Mouse (Mus musculus): Measurements from ENCODE around the gene Tspan10. TPM values are rescaled to one million over a fixed set of nuclear protein-coding genes. Genes with fewer than 3 reads are reported as not detected.

Tspan10 gene
- total and polyA plus RNA-seq, 3 experiments = 0.29 to 0.65 TPM; not detected in 1

DNA sequence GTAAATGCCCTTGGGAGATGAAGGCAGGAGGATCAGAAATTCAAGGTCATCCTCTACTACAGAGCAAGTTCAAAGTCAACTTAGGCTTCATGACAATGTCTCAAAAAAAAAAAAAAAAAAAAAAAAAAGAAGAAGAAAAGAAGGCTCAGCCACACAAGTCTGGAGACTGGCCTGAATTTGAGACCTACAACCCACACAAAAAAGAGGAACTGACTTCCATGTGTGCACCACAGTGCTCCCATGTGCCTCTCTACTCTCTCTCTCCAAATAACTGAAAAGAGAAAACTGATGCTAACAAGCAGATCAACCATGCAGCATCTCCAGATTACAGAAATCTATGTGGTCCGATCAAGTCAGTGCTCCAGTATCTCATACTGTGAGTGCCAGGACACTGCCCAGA, 37.6 kb upstream of the Tspan10 start (continued):
- TF ChIP-seq RCOR1 (IDR thresholded peaks at IDR 0.05; ENCODE audit: low read depth, low read length) (peak; percentile 65), JUND (IDR thresholded peaks at IDR 0.05; ENCODE audit: low read depth, low read length) (no peak), CHD1 (IDR thresholded peaks at IDR 0.05; ENCODE audit: low read depth, low read length) (no peak), NELFE (IDR thresholded peaks at IDR 0.05; ENCODE audit: low read depth, low read length) (no peak), EP300 (IDR thresholded peaks at IDR 0.05; ENCODE audit: low read depth in 1 of 2, low read length in 2 of 2) (peak; percentile 81), RAD21 (IDR thresholded peaks at IDR 0.05; ENCODE audit: low read depth, low read length) (no peak), GATA1 (IDR thresholded peaks at IDR 0.05; ENCODE audit: low read depth, low read length) (peak; percentile 46; the same call in 1 of the 2 replicates), TAL1 (IDR thresholded peaks at IDR 0.05; ENCODE audit: low read length) (peak; percentile 7; the same call in 1 of the 2 replicates), MAX (IDR thresholded peaks at IDR 0.05; ENCODE audit: low read length) (peak; percentile 96), MYC (IDR thresholded peaks at IDR 0.05; ENCODE audit: low read depth, low read length) (peak; percentile 100), ZKSCAN1 (IDR thresholded peaks at IDR 0.05; ENCODE audit: low read depth, low read length) (peak; percentile 58; the same call in 1 of the 2 replicates), CHD2 (IDR thresholded peaks at IDR 0.05; ENCODE audit: low read length) (no peak), HCFC1 (IDR thresholded peaks at IDR 0.05; ENCODE audit: low read depth, low read length) (peak; percentile 45; the same call in 1 of the 2 replicates), E2F4 (IDR thresholded peaks at IDR 0.05; ENCODE audit: borderline replicate concordance, low read depth, low read length) (no peak), ETS1 (IDR thresholded peaks at IDR 0.05; ENCODE audit: low read depth, low read length) (peak; percentile 78; the same call in 1 of the 2 replicates), POLR2AphosphoS5 (IDR thresholded peaks at IDR 0.05; ENCODE audit: borderline replicate concordance, low read depth, low read length) (no peak), CTCF (IDR thresholded peaks at IDR 0.05 in 2 of 3, conservative IDR thresholded peaks at IDR 0.05 in 1 of 3; ENCODE audit: control insufficient read depth in 1 of 3, insufficient read depth in 1 of 3, low read depth in 2 of 3, low read length in 3 of 3, poor library complexity in 1 of 3, severe bottlenecking in 1 of 3) (no peak), MAZ (IDR thresholded peaks at IDR 0.05; ENCODE audit: low read depth, low read length) (no peak)

DNA sequence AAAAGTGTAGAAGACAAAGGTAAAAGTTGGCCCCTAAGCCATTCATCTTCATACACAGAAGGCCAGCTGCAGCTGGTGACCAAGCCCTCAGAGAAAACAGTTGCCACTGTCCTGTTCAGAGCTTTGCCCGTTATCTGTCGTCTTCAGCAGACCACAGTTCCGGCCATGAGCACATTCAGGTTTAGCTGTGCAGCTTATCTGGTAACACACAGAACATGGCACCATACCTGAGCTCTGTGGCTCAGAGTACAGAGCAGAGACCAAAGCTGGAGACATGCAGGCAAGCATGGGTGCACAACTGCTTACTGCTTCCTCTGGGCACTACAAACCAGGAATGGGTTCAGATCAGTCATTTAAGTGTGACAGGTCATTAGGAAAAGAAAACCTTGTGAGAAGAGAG, 36.6 kb upstream of the Tspan10 start:
- Histone ChIP-seq H3K9me3 (replicated peaks; ENCODE audit: insufficient read depth, low read length) (no peaks in the 10 kb centered on the region), H3K79me2 (ENCODE audit: control insufficient read depth, insufficient read depth, low read length, poor library complexity) (no peaks in the 10 kb centered on the region; the same call in 1 of the 2 replicates), H3K9ac (ENCODE audit: control insufficient read depth, low read depth, low read length, poor library complexity, severe bottlenecking) (no peak overlapping the region), H3K27me3 (ENCODE audit: control insufficient read depth in 1 of 2, insufficient read depth in 2 of 2, low read length in 2 of 2) (no peaks in the 10 kb centered on the region), H3K4me1 (ENCODE audit: control insufficient read depth in 1 of 2, insufficient read depth in 2 of 2, low read length in 2 of 2) (peaks cover 23 to 28% of the 10 kb centered on the region in 2 experiments), H3K4me3 (ENCODE audit: control insufficient read depth in 1 of 2, insufficient read depth in 1 of 2, low read depth in 2 of 2, low read length in 2 of 2) (no peak overlapping the region), H3K27ac (ENCODE audit: control insufficient read depth, low read depth, low read length) (peak overlapping the region; percentile 88), H3K36me3 (ENCODE audit: control insufficient read depth in 1 of 2, insufficient read depth in 2 of 2, low read length in 2 of 2) (peaks cover 31 to 38% of the 10 kb centered on the region in 2 experiments)
- DNase-seq (ENCODE audit: low read depth, low spot score) = peak; percentile 92
- no peak for TF ChIP-seq GABPA (IDR thresholded peaks at IDR 0.05; ENCODE audit: low read depth, low read length)
- no peak for TF ChIP-seq POLR2AphosphoS5 (IDR thresholded peaks at IDR 0.05; ENCODE audit: borderline replicate concordance, low read depth, low read length)
- peak; percentile 76 for TF ChIP-seq MXI1 (IDR thresholded peaks at IDR 0.05; ENCODE audit: low read depth, low read length)
- TF ChIP-seq ZNF384 (IDR thresholded peaks at IDR 0.05; ENCODE audit: low read depth, low read length) = peak; percentile 82
- TF ChIP-seq NELFE (IDR thresholded peaks at IDR 0.05; ENCODE audit: low read depth, low read length) = no peak
- no peak for TF ChIP-seq ZMIZ1 (IDR thresholded peaks at IDR 0.05; ENCODE audit: low read depth, low read length)
- peak; percentile 59; the same call in 1 of the 2 replicates for TF ChIP-seq MYB (IDR thresholded peaks at IDR 0.05; ENCODE audit: low read depth, low read length)
- TF ChIP-seq GATA1 (IDR thresholded peaks at IDR 0.05; ENCODE audit: low read depth, low read length) = peak; percentile 98
- TF ChIP-seq TAL1 (IDR thresholded peaks at IDR 0.05; ENCODE audit: low read length) = peak; percentile 99
- no peak for TF ChIP-seq NRF1 (IDR thresholded peaks at IDR 0.05; ENCODE audit: insufficient read depth, low read depth, low read length, poor library complexity, severe bottlenecking)
- no peak for TF ChIP-seq RAD21 (IDR thresholded peaks at IDR 0.05; ENCODE audit: low read depth, low read length)
- TF ChIP-seq POLR2AphosphoS2 (IDR thresholded peaks at IDR 0.05; ENCODE audit: low read length) = peak; percentile 36; the same call in 1 of the 2 replicates
- TF ChIP-seq BHLHE40 (IDR thresholded peaks at IDR 0.05; ENCODE audit: borderline replicate concordance, low read depth, low read length) = peak; percentile 71; the same call in 1 of the 2 replicates
- TF ChIP-seq EP300 (IDR thresholded peaks at IDR 0.05; ENCODE audit: low read depth in 1 of 2, low read length in 2 of 2) = peak; percentile 97 to 98
- TF ChIP-seq KAT2A (conservative IDR thresholded peaks at IDR 0.05; ENCODE audit: low read depth, low read length) = no peak
- no peak for TF ChIP-seq ELF1 (IDR thresholded peaks at IDR 0.05; ENCODE audit: low read depth, low read length)
- TF ChIP-seq ZKSCAN1 (IDR thresholded peaks at IDR 0.05; ENCODE audit: low read depth, low read length) = no peak
- no peak for TF ChIP-seq CTCF (IDR thresholded peaks at IDR 0.05 in 2 of 3, conservative IDR thresholded peaks at IDR 0.05 in 1 of 3; ENCODE audit: control insufficient read depth in 1 of 3, insufficient read depth in 1 of 3, low read depth in 2 of 3, low read length in 3 of 3, poor library complexity in 1 of 3, severe bottlenecking in 1 of 3)
- TF ChIP-seq TBP (IDR thresholded peaks at IDR 0.05; ENCODE audit: low read depth, low read length) = 0 out of 2 replicates have a peak, but pooled peaks have one; percentile 36
- no peak for TF ChIP-seq MAZ (IDR thresholded peaks at IDR 0.05; ENCODE audit: low read depth, low read length)
- no peak for TF ChIP-seq UBTF (IDR thresholded peaks at IDR 0.05; ENCODE audit: borderline replicate concordance, insufficient read depth, low read depth, low read length)
- TF ChIP-seq ZC3H11A (IDR thresholded peaks at IDR 0.05; ENCODE audit: low read depth, low read length) = no peak
- no peak for TF ChIP-seq SMC3 (IDR thresholded peaks at IDR 0.05; ENCODE audit: low read depth, low read length)
- no peak for TF ChIP-seq USF2 (IDR thresholded peaks at IDR 0.05; ENCODE audit: borderline replicate concordance in 1 of 2, insufficient read depth in 1 of 2, low read depth in 1 of 2, low read length in 2 of 2)

All from MEL (cell line).